Mouse (Mus musculus): ENCODE data around the gene Cubn.

The Cubn gene

DNA sequence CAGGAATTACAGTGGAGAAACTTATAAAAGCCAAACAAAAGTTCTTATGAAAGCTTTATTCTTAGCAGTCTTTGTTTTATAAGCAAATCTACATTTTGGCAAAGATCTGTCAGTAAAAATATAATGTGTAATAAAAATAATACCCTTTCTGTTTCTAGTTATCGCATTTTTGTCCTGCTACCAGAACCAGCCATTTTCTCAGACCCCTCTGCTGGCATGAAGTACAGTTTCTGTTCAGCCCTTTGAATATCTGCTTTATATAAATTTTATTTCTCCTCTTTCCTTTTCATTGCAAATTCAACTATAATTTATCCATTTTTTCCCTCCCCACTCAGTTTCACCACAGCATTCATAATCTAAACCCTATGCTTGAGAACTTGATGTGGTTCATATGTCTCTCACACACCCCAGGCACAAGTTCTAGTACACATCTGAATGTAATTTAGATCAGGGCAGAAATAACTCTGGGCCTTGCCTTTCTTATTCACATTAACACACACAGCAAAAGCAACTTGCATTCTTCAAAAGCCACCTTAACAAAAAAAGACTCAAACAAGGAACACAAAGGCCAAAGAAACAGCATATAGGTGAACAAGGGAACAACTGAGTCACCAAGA is 139.4 kb downstream of the Cubn start:
- no peak for DNase-seq (ENCODE audit: low spot score)

DNA sequence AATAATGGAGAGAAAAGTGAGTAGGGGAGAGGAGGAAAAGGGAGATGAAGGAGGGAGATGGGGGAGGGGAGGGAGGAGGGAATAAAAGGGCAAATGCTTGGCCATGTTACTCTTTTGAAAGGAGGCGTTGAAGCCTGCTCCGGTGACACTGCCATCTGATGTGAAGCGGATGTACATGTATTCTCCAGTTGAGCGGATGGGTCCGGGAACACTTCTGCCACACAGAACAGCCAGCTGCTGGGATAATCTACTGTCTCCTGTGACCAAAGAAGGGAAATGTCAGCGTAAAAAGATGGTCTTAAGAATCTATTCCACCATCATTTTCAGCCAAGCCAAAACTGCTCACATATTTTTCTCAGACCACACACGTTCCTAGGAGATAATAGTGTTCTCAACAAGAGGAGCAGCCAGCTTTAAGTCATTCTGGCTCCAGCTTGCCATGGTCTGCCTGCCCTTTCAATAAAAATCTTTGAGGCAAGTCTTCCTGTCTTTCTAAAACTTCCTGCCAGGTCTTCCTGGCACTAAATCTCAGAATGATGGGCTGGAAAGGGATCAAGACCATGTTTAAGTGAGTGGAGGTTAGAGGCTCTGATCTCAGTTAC is 149.2 kb downstream of the Cubn start:
- no peak for DNase-seq (ENCODE audit: low spot score)

DNA sequence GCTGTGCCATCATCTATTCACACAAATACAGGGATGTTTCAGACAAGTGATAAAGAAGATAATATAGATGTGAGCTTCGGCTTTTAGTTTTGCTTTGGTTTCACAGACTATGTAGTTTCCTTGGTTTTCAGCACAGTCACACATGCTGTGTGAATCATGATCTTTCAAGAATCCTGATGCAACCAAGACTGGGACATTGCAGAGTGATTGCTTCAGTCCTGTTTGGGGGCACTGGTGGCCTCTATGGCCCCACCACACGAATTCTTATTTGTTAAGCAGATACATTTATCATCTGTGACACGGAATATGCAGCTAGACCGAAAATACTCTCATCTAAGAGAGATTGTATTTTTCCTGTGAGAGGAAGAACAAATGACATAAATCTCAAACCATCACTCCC is 156.2 kb downstream of the Cubn start:
- DNase-seq (ENCODE audit: low spot score), result no peak

DNA sequence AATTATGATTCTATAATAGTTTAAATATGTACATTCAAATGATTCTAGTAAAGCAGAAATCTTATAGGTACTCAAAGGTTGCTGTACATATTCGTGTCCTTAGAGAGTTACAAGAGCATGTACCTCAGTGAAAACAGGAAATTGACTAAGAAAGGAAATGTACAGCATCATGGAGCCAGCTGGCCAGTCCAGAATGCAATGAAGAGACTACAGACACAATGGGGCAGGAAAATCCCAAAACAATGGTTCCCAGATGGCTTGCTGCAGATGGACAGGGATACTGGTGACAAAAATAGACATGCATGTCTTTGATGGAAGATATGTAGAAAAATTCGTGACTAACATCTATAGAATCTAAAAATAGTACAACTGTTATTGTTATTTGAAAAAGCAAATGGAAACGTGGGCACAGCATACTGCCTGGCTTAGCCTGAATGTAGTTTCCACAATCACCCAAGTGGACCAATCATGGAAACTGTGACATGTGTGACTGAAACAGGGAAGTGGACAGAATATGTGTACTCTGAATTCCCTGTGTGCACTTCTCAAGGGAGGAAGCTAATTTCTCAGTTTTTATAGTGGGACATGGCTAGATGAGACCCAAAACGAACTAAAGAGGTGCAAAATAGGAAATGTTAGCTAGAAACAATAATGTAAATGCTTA is 161.7 kb downstream of the Cubn start:
- no peak for DNase-seq (ENCODE audit: low spot score)

DNA sequence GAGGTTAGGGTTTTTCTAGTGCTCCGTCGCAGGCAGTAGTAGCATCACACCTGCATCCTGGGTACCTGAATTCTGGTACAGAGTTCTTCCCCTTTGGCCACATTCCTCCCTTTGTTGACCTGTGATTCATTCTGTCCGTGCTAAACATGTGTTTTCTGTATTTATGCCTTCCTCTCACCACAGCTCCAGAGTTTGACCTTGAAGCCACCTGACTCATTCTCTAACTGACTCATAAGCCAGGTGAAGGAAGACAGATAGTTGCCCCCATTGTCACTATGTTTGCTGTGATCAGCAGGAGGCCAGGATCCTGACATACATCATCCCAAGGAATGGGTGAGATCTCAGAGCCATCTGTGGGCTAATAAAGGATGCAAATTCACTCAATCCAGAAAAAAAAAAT is 188.2 kb downstream of the Cubn start:
- DNase-seq (ENCODE audit: low spot score), result no peak

DNA sequence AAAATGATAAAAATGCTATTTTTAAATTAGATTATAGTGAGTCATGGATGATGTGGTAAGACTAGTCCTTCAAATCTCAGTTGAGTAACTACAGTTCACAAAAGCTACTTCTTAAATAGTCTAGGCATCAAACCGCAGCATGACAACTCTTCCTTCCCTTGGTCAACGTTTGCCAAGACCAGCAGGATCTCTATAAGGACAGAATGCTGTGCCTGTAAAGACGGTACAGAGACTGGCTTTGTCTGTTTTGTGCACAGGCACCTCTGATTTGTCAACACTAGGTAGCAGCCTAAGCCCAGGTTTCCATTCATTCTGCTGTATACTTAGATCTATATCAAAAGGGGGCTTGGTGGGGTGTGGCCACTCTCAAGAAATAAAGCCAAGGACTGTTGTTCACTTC is 192.6 kb downstream of the Cubn start:
- peak; percentile 53 for DNase-seq (ENCODE audit: low spot score)

DNA sequence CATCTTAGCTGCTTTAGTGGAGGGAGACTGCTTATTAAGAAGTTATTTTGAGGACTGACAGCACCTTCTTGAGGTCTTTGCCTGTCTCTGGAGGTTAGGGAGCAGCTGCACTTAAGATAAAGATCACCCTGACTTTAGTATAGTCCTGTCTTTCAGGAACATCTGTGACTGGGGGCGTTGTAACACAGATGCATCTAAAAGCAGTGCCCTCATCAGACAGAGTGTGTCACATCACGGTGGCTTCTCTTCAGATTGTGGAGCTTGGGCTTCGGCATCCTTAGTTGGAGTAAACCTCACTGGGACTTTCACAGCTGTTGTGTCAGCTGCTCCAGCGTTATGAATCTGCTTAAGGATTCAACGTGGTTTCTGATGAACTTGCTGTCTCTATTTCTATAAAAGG is 193.9 kb downstream of the Cubn start:
- DNase-seq (ENCODE audit: low spot score), result no peak

DNA sequence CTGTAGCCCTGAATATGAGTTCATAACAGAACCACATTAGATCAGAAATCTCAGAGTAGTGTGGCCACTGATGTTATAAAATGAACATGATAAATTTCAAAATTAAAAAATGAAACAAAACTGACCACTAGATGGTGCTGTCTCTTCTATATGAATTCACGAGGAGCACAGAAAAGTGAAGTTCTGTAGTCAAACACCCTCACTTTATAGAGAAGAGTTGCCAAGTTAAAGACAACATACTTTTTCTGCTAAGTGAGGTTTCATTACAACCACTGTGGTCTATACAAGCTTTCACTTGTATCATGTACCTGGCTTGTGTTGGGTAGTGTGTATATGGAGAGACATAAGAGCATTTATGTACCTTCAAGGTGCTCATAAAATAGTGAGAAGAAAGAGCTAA is 201.0 kb downstream of the Cubn start:
- DNase-seq (ENCODE audit: low spot score), result peak; percentile 64

DNA sequence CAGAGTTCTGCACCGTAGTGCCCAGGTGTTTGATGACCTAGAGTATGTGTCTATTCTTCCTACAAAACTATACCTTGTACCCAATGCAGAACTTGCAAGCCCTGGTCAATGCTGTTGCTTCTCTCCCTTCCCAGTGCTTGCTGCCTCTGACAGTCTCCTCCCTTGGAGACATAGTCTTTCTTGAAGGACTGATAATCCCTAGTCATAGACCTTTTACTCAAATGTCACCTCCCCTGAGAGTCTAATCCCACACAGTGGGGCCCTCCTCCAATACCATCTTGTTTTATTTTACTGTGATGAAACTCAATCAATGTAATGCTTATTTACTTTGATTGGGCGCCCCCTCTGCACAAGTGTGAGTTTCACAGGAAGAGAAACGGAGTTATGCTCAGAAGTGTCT is 201.5 kb downstream of the Cubn start:
- DNase-seq (ENCODE audit: low spot score), result no peak

DNA sequence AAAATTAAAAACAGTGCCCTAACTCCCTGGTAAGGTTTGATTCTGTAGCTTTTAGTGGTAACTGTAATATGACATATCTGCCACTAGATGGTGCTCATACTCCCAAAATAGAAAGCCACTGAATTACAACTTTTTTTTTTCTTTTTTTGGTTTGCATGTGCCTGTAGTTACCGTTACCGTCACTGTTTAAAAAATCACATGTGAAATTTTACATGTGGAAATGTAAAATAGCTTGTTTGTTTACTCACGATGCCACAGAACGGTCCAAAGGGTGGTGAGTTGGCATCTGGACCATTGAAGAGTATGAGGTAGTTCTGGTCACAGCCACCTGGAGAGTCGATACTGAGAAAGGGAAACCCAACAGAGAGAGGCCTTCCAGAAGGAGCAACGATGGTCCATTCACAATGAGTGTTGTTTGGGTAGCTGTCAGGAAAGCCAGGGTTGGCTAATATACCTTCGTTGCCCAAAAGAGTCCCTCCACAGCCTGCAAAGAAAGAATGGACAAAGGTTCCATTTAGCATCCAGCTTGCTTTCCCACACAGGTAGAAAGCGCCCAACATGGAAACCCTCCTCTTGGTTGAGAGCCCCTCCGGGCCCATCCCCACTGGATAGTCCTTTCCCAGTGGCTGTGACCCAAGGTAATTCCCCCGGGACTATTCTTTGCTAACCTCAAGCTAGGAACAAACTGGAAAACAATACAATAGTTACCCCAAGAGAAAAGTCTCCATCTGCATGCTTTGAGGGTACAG is 213.3 kb downstream of the Cubn start:
- DNase-seq (ENCODE audit: low spot score), result peak; percentile 44

DNA sequence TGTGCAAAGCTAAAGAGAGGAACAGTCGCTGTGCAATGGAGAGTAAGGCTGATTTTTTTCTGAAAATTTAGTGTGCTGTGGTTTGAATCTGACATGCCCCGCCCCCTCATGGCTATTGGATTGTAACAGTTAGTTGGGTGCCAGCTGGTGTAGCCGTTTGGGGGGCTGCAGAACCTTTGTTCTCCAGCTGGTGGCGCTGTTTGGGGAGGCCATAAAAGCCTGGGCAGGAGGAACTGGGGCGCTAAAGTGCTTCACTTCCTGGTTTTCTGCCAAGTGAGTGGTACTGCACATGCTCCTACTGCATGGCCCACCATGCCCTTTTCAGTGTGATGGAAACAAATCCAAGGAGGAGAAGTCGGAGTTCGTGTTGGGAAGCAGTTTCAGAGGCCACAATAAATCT is 215.7 kb downstream of the Cubn start:
- DNase-seq (ENCODE audit: low spot score), result no peak

DNA sequence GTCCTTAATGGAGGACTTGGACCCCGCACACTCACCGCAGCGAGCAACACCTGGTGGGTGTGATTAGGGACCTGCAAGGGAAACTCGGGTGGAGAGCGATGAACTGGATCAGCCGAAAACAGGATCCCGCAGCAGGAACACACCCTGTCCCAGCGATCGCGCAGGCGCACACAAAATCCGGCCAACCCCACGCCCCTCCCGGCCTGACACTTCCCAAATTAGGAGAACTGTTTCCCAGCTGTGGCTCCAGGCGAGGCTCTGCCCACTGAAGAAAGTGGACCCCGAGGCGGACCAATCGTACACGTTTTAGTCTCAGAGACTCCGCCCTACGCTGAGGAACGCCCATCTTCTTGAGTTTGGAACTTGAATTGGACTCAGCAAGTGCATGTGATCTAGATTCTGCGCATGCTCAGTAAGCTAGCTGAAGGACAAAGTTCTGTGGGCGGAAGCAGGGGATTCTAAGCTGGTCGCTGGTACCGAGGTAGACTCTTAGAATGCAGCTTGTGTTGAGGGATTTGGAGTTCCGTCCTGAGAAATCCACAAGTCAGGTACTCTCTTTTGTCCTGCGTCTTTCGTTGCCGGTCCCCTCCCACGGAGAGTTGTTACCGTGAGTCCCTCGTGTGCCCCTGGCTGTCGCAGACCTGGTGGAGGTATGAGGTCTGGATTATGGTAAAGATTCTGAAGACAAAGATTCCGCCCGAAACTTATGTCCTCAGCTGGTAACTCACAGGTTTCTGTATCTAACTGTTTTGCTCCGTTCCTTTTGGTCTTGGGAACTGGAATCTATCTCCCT is 220.3 kb downstream of the Cubn start, which contains the start of gene Rsu1:
Gene Rsu1 (minus strand): TSS at position 251 of the 793 bp plus-strand sequence.
- DNase-seq (ENCODE audit: low spot score), result peak; percentile 100

DNA sequence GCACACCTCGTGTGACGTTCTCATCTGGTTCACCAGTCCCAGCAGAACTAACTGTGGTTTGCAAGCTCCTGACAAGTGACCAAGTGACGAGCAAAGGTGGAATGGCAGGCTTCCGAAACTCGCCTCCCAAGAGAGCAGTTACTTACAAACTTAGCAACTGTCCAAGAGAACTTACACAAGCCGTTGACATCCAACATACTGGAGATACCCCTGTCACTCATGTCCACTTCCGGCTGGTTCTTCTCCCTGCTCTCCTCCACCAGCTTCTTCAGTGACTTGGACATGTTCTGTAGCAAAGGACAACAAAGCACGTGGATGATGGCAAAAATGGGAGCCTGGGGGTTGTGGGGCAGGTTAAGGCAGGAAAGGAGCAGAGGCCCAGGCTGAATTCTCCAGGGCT is 220.9 kb downstream of the Cubn start:
- peak; percentile 77 for DNase-seq (ENCODE audit: low spot score)

DNA sequence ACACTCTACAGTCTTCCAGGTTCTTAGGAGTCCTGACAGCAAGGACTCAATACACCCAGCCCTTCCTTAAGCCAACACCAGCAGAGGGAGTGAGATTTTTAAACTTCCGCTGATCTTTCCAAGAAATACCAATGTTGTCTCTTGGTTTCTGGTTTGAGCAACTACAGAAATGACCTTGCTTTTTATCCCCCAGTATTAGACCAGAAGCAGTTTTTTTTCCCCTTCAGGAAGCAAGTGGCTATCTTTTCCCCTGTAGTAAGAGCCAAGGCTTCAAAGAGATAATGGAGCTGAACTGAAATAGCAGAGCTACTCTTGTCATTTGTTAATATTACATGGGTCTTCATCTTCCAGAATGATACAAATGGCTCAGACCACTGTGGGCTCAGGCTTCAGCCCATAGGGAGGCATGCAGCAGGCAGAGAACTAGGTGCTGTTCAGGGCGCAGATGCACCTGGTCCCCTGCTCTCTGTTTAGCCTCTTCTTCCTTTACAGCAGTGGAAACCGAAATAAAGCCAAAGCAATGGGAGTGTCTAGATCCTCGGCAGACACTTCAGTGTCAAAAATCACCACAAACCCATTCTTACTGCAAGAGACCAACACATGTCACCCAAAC is 222.8 kb downstream of the Cubn start:
- no peak for DNase-seq (ENCODE audit: low spot score)

DNA sequence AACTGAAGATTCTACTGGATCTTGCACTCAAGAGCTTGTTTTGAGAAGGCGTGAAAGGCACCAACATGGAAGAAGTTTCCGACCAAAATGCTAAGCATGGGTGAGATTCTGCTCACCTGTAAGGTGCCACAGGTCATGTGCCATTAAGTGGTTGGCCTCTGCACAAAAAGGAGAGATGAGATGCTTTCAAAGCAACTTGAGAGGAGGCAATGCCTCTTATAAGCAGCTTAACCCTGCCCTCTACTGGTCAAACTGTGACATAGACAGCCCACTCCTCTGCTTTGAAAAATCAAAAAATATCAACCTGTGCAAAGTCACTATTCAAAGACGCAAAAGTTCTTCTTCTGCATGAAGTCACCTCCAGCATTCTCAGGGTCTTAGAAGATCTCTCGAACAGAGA is 226.7 kb downstream of the Cubn start:
- DNase-seq (ENCODE audit: low spot score), result peak; percentile 44

DNA sequence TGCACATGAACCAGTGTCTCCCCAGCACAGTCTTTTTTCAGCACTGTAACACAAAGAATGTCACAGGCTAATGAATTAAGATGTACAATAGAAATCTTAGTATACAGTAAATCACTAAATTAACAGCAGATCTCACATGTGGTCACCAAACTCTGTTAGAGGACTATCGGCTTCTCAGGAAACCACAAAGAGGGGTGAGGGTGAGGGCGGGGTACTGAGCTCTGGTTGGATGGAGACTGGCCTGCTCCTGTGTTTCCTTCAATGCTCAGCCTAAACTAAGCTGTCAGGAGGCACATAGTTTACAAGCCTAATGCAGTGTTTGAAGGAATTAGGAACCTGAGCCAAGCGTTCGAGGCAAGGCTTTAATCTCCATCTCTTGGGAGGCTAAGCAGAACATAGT is 228.5 kb downstream of the Cubn start:
- no peak for DNase-seq (ENCODE audit: low spot score)

DNA sequence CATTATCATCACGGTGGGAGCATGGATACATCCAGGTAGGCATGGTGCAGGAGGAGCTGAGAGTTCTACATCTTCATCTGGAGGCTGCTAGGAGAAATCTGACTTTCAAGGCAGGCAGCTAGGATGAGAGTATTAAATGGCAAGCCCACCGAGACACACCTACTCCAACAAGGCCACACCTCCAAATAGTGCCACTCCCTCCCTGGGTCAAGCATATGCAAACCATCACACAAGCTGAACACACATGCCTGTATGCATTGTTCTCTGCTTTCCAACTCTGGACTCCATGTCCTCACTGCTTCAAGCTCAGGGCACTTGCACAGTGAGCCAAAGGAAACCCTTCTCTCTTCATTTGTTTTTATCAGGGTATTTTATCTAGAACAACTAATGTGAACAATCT is 233.0 kb downstream of the Cubn start:
- DNase-seq (ENCODE audit: low spot score), result no peak

DNA sequence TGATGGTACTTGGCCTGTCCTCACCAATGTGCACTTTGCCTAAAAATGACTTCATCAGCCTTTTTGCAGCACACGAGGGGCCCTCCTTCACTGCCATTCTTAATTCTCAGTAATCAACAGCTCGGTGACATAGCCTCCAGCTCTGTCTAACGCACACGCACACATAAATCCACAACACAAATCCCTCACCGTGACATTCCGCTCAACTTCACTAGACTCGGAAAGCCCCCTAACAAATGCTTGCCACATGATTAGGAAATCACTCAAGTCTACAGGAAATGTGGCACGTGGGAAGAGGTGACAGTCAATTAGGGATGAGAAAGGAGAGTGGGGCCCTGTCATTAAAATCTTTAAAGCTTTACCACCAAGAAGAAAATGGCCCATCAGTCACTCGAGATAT is 250.9 kb downstream of the Cubn start:
- no peak for DNase-seq (ENCODE audit: low spot score)

DNA sequence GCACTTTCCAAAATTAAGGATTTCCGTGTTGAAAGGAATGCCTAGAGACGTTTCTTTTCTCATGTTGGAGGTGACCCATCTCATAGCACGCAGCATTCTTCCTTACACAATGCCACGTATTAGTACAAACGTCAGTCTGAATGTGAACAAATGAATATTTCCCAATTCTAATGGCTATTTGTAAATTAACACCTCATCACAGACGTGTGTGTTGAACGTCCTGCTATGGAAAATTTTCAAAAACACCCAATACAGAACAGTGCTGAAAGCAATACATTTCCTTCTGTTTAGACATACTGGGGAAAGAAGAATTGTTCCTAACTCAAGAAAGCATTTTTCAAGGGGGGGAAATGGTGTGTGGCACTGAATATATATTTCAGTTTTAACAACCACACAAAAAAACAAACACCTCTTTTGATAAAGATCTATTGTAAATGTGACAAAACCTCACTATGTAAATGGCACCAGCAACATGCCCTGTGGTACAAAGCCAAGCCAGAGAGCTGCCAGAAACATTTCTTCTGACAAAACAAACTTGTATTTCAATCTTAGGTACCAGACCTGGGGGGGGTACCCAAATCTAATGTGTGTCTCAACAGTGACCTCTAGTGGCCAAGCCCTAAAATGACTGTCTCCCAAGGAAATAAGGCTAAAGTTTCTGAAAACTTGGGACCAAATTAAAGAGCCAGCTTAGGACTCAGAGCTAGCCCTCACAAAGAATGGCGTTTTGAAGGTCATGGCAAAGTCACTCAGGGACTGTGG is 254.3 kb downstream of the Cubn start:
- peak; percentile 77 for DNase-seq (ENCODE audit: low spot score)

DNA sequence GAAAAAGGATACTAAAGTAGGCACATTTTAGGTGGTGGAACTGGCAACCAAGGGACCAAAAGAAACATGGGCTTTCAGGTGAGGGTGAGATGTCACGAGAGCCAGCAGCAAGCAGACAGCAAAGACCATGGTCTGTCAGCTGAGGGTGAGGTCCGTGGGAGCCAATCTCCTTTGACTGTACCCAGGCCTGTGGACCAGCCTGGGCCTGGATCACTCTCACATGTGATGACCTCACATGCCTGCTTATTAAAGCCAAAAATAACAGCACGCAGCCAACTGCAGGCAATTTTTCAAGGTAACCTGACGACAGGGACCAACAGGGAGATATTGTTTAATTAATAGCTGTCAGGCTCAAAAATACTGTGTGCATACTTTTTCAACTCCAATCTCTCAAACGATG is 255.9 kb downstream of the Cubn start:
- peak; percentile 31 for DNase-seq (ENCODE audit: low spot score)

DNA sequence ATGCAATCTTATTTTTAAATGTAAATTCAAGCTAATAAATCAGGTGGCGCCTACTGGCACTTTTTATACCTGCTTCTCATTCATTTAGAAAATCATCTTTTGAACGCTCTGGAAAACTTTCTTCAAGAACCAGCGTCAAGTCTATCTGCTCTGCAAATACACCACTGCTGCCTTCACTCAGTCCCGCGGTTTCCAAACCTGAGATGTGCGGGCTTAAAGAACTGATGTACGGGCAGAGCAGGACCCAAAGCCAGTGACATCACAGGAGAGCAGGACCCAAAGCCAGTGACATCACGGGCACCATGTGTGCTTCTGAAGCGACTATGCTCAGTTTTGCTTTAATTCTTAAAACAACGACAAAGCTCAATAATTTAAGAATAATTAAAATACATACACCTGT is 256.8 kb downstream of the Cubn start:
- no peak for DNase-seq (ENCODE audit: low spot score)

Data from adipocyte (in vitro differentiated cells).